Mouse (Mus musculus) forebrain, embryonic 14.5 days (tissue): ENCODE results near the gene Fkrp. TPM values are rescaled to one million over a fixed set of nuclear protein-coding genes. Genes with fewer than 3 reads are reported as not detected.

Source experiments
- ATAC-seq: fragments of 200-750 bp; cut with Nextera tagmentation; 2 replicates; pipeline ENCODE4 v1.8.0; 2017; ENCODE audit warnings: mild to moderate bottlenecking, moderate library complexity
- DNase-seq: peaks from one replicate; pipeline ENCODE4 v3.0.0-alpha.2; 2015; ENCODE audit warnings: low spot score
- H3K27ac ChIP-seq: fragments of 300-500 bp; sonication (generic); 2 replicates; pipeline ENCODE4 v1.5.1; 2014; ENCODE audit warnings: low read depth, mild to moderate bottlenecking, control low read depth, low read length, moderate library complexity
- H3K27me3 ChIP-seq: fragments of 300-500 bp; sonication (generic); replicated peaks from 2 replicates; pipeline ENCODE4 v1.6.1; 2014; ENCODE audit warnings: low read length, control low read depth, mixed read lengths; ENCODE audit not compliant: control insufficient read depth, insufficient read depth
- H3K36me3 ChIP-seq: fragments of 300-500 bp; sonication (generic); 2 replicates; pipeline ENCODE4 v1.6.1; 2014; ENCODE audit warnings: low read length, control low read depth; ENCODE audit not compliant: control insufficient read depth, insufficient read depth
- H3K4me1 ChIP-seq: fragments of 300-500 bp; sonication (generic); 2 replicates; pipeline ENCODE4 v1.6.1; 2014; ENCODE audit warnings: antibody characterized with exemption, low read length, control low read depth; ENCODE audit not compliant: control insufficient read depth, insufficient read depth
- H3K4me2 ChIP-seq: fragments of 300-500 bp; sonication (generic); 2 replicates; pipeline ENCODE4 v1.6.1; 2014; ENCODE audit warnings: mild to moderate bottlenecking, control low read depth, low read length
- H3K4me3 ChIP-seq: fragments of 300-500 bp; sonication (generic); 2 replicates; pipeline ENCODE4 v1.5.1; 2014; ENCODE audit warnings: low read depth, low read length, control low read depth
- H3K9ac ChIP-seq: fragments of 300-500 bp; sonication (generic); 2 replicates; pipeline ENCODE4 v1.6.1; 2014; ENCODE audit warnings: mild to moderate bottlenecking, low read length, control low read depth, moderate library complexity
- H3K9me3 ChIP-seq: fragments of 300-500 bp; sonication (generic); replicated peaks from 2 replicates; pipeline ENCODE4 v1.6.1; 2016; ENCODE audit warnings: low read length, control low read depth, mixed read lengths; ENCODE audit not compliant: control insufficient read depth
- WGBS: fragments of 180-500 bp; shearing (Covaris S2); extraction: QIAGEN DNeasy Blood & Tissue Kit; methylation state at CpG from one replicate; pipeline ENCODE4 v1.1.7; 2014; 5-methylcytosine and 5-hydroxymethylcytosine counted together
- polyA plus RNA-seq: library from polyadenylated mRNA; unstranded; fragments of >200 nt; fragmentation: Nextera tagmentation; extraction: Ambion mirVana; gene quantifications from 2 replicates; pipeline ENCODE4 v1.2.1, GENCODE M21; 2014

Fkrp gene
- polyA plus RNA-seq, 1 experiment from 2014 or later: 26.4 TPM

DNA sequence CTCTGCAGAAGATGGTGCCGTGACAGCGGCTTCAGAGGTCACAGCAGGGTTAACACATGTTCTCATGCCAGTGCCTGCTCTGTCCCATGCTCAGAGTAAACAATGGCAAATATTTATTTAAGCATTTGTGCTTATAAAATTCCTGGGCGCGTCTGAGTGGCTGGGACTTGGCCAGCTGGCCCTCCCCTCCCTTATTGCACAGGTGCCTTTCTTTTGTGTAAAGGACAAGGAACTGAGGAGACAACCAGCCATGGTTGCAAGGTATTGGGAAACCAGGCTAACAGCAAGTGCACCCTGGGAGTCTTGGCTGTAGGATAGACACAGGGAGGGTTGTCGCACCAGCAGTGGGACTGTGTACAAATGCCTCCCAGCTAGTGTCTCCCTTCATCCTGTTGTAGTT lies 24.2 kb downstream of the Fkrp start:
- no peaks in the 10 kb centered on the region for H3K9me3 ChIP-seq
- H3K4me2 ChIP-seq: no peak overlapping the region
- peaks cover 8% of the 10 kb centered on the region; the same call in 1 of the 2 replicates for H3K36me3 ChIP-seq
- H3K27ac ChIP-seq: no peak overlapping the region
- H3K4me1 ChIP-seq: no peaks in the 10 kb centered on the region
- DNase-seq (no peak), ATAC-seq (no peak)
- no peak overlapping the region for H3K9ac ChIP-seq
- no peaks in the 10 kb centered on the region for H3K27me3 ChIP-seq
- no peak overlapping the region for H3K4me3 ChIP-seq
- 90% methylated on average over 5 of the region's 5 CpGs for WGBS

DNA sequence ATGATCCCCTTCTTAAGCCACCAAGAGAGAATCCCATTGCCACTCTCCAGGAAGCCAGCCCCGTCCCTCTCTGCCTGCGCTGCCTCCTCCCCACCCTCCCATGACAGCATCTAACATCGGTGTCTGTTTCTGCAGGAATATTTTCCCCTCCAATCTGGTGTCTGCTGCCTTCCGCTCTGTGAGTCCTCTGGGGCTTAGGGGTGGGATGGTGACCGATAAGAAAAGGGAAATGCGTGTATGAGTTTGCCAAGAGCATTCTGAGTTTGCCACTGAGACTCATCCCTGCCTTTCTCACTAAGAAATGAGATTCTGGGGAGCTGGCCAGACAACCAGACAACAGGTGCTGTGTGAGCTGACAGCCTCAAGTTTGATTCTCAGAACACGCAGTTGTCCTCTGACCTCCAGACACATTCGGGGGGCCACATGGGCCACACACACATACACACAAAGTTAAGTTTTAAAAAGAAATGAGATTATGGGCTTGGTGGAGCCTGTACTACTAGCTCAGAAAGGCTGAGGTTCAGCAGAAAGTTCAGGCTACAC lies 30.9 kb downstream of the Fkrp start:
- H3K4me2 ChIP-seq: no peak overlapping the region
- peaks cover 17% of the 10 kb centered on the region for H3K4me1 ChIP-seq
- H3K9ac ChIP-seq: no peak overlapping the region
- H3K9me3 ChIP-seq: no peaks in the 10 kb centered on the region
- H3K36me3 ChIP-seq: no peaks in the 10 kb centered on the region
- WGBS: 88% methylated on average over 8 of the region's 8 CpGs
- H3K4me3 ChIP-seq: no peak overlapping the region
- ATAC-seq (no peak), DNase-seq (no peak)
- 0 out of 2 replicates have a peak, but pooled peaks cover 2% of the 10 kb centered on the region for H3K27me3 ChIP-seq
- H3K27ac ChIP-seq: no peak overlapping the region

DNA sequence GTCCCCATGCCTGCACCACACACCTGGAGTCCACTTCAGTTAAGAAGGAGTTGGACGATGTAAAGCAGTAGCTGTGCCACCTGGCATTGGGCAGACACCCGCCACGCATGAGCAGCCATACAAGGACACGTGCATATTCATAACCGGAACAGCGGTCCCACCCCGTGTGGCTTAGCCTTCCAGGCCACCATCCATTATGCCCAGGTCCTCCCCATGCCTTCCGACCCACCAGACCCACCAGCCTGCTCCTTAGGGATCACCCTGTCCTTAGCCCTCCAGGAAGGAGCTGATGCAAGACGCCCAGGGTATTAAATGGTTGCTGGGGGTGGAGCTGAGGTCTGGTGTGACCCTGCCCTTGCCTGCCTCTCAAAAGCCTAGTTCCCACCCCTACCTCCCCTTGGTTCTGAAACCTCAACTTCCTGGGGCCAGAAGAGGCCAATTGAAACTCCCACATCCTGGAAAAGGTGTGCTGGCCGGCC lies 32.0 kb downstream of the Fkrp start:
- peak overlapping the region; percentile 98; the same call in 1 of the 2 replicates for H3K4me2 ChIP-seq
- no peak overlapping the region for H3K27ac ChIP-seq
- no peaks in the 10 kb centered on the region for H3K9me3 ChIP-seq
- 0 out of 2 replicates have a peak, but pooled peaks cover 2% of the 10 kb centered on the region for H3K27me3 ChIP-seq
- ATAC-seq: no peak
- H3K36me3 ChIP-seq: no peaks in the 10 kb centered on the region
- no peak overlapping the region for H3K9ac ChIP-seq
- H3K4me3 ChIP-seq: no peak overlapping the region
- peaks cover 17% of the 10 kb centered on the region for H3K4me1 ChIP-seq
- no peak for DNase-seq
- WGBS: 70% methylated on average over 10 of the region's 10 CpGs

DNA sequence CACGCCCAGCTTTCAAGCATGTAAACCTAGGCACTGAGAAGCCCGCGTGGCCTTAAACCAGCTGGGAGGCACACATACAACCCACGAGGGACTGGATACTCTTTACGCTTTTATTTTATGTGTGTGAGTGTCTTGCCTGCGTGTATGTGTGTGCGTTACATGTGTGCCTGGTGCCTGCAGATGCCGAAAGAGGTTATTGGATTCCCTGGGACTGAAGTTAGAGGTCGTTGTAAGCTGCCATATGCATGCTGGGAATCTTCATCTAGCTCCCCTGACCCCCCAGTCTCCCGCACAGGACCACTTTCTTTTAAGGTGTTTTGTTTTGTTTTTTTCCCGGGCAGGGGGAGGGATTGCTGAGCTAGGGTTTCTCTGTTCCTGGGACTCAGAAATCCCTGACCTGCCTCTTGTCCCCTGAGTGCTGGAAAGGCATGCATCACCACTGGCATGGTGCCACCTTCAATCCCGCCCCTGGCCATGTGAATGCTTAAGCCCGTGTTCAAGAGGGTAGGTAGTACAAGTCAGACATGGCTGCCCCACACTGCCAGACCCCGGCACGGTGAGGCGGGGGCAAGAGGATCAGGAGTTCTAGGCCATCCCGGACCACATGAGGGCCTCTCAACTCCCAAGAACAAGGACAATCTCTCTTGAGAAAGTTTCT lies 32.6 kb downstream of the Fkrp start:
- 37% methylated on average over 17 of the region's 17 CpGs for WGBS
- ATAC-seq (no peak), DNase-seq (peak; percentile 34)
- Histone ChIP-seq H3K9ac (peak overlapping the region; percentile 46), H3K27me3 (0 out of 2 replicates have a peak, but pooled peaks cover 2% of the 10 kb centered on the region), H3K4me3 (peak overlapping the region; percentile 53), H3K36me3 (no peaks in the 10 kb centered on the region), H3K4me2 (peak overlapping the region; percentile 98), H3K4me1 (peaks cover 17% of the 10 kb centered on the region), H3K9me3 (no peaks in the 10 kb centered on the region), H3K27ac (no peak overlapping the region)

DNA sequence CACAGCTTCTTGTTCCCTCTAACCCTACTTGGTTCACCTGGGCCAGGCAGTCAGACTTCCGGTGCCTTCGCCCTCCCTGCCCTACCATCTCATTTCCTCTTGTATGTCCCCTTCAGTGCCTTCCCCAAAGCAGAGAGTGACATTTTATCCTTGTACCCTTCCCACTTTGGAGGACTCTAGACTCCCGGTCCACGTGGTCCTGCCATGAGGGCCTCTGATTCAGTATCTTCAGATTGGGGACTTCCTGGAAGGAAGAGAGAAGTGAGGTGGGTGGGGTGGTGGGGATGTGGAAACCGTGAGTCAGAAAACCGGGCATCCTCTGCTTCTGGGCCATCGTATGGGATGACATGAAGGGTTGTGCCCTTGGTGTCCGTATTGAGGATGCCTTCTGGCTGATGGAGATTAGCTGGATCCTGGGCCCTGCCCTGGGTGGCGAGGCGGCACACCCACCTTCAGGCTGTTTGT lies 33.3 kb downstream of the Fkrp start:
- Histone ChIP-seq H3K27ac (no peak overlapping the region), H3K9ac (peak overlapping the region; percentile 46), H3K4me1 (peaks cover 17% of the 10 kb centered on the region), H3K27me3 (0 out of 2 replicates have a peak, but pooled peaks cover 2% of the 10 kb centered on the region), H3K4me3 (peak overlapping the region; percentile 53), H3K4me2 (peak overlapping the region; percentile 98), H3K9me3 (no peaks in the 10 kb centered on the region), H3K36me3 (no peaks in the 10 kb centered on the region)
- no peak for DNase-seq
- ATAC-seq: no peak
- WGBS: 20% methylated on average over 10 of the region's 10 CpGs

DNA sequence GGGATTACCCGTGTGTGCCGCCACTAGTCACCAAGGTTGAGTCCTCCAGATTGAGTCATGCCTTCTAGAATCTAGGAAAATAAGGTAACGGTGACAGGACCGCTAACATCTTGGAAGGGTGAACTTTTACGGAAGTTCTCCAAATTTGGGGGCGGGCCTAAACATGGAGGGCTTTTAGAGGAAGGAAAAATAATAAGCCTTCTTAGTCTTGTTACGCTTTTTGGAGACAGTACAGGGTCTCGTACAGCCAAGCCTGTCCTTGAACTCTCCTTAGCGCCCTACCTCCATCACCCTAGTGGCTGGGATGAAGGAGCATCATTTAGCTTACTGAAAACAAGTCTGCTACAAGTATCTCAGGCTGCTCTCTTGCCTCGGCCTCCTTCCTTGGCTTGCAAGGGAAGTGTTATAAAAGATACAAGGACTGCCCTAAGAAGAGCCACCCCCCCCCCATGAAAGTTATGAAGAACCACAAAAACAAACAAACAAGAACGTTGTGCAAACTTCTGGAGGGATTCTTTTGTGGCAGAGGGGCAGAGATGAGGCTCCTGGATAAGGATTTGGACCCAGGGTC lies 33.9 kb downstream of the Fkrp start:
- H3K27me3 ChIP-seq: 0 out of 2 replicates have a peak, but pooled peaks cover 2% of the 10 kb centered on the region
- WGBS: 4% methylated on average over 11 of the region's 11 CpGs
- H3K4me1 ChIP-seq: peaks cover 17% of the 10 kb centered on the region
- H3K4me2 ChIP-seq: peak overlapping the region; percentile 98
- H3K36me3 ChIP-seq: no peaks in the 10 kb centered on the region
- H3K27ac ChIP-seq: no peak overlapping the region
- H3K9me3 ChIP-seq: no peaks in the 10 kb centered on the region
- peak overlapping the region; percentile 53 for H3K4me3 ChIP-seq
- DNase-seq: no peak
- H3K9ac ChIP-seq: peak overlapping the region; percentile 69
- no peak for ATAC-seq

DNA sequence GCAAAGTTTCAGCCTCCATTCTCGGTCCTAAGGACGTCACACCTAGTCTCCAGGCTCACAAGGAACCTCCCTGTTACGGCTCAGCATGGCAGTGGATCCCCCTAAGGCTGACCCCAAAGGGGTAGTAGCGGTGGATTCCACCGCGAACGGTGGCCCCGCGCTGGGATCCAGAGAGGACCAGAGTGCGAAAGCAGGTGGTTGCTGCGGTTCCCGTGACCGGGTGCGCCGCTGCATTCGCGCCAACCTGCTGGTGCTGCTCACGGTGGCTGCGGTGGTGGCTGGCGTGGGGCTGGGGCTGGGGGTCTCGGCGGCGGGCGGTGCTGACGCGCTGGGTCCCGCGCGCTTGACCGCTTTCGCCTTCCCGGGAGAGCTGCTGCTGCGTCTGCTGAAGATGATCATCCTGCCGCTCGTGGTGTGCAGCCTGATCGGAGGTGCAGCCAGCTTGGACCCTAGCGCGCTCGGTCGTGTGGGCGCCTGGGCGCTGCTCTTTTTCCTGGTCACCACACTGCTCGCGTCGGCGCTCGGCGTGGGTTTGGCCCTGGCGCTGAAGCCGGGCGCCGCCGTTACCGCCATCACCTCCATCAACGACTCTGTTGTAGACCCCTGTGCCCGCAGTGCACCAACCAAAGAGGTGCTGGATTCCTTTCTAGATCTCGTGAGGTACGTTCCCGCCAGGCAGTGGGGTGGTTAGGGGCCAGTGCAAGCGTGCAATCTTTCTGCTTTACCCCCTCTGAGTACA lies 34.5 kb downstream of the Fkrp start:
- peak; percentile 30 for DNase-seq
- peak; percentile 27 for ATAC-seq
- WGBS: under 1% methylated on average over 56 of the region's 60 CpGs

DNA sequence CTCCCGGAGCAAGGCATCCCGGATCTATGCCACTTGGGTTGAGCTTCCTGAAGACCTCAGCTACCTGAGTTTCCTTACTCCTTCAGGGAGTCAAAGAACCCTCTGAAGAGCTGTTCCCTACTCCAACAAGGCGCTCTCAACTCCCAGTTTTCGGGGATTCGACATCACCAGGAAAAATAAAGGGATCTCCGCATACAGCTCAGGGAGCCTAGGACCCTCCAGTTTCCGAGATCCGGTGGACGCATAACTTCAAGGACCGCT lies 35.0 kb downstream of the Fkrp start:
- no peak for DNase-seq
- no peak; the same call in 1 of the 2 replicates for ATAC-seq

More for the DNA sequence above, 34.5 kb downstream of the Fkrp start:
- peaks cover 17% of the 10 kb centered on the region for H3K4me1 ChIP-seq
- H3K27me3 ChIP-seq: 0 out of 2 replicates have a peak, but pooled peaks cover 2% of the 10 kb centered on the region
- H3K9ac ChIP-seq: peak overlapping the region; percentile 69
- no peaks in the 10 kb centered on the region for H3K9me3 ChIP-seq
- peak overlapping the region; percentile 53 for H3K4me3 ChIP-seq
- no peak overlapping the region for H3K27ac ChIP-seq
- H3K4me2 ChIP-seq: peak overlapping the region; percentile 98
- no peaks in the 10 kb centered on the region for H3K36me3 ChIP-seq

More for the DNA sequence above, 35.0 kb downstream of the Fkrp start:
- H3K9ac ChIP-seq: peak overlapping the region; percentile 69
- 0 out of 2 replicates have a peak, but pooled peaks cover 2% of the 10 kb centered on the region for H3K27me3 ChIP-seq
- peak overlapping the region; percentile 98 for H3K4me2 ChIP-seq
- H3K9me3 ChIP-seq: no peaks in the 10 kb centered on the region
- peak overlapping the region; percentile 53 for H3K4me3 ChIP-seq
- peaks cover 17% of the 10 kb centered on the region for H3K4me1 ChIP-seq
- no peak overlapping the region for H3K27ac ChIP-seq
- WGBS: under 1% methylated on average over 10 of the region's 10 CpGs
- no peaks in the 10 kb centered on the region for H3K36me3 ChIP-seq
